Comparison of ENCODE assay signal across 16 mouse cellular contexts in genomic region chr19:44808734-44809133, GRCm38 (mm10). TPM values are rescaled to one million over a fixed set of nuclear protein-coding genes. Genes with fewer than 3 reads are reported as not detected.
DNase-seq lines count a peak whose midpoint lies in the region; ATAC-seq lines count a peak whose summit lies in the region.
"Had no signal": no experiment of that assay in that cellular context is flagged by ENCODE, and none has a peak within 500 bp of the region (broad histone marks: within the 10 kb centered on the region; RNA-seq: fewer than 3 reads in every experiment).

No protein-coding gene starts in this region.

- no peaks in the 10 kb centered on the region for H3K9me3 ChIP-seq in midbrain, embryonic 11.5 days (ENCODE audit: control insufficient read depth, low read length)
- H3K9me3 ChIP-seq in midbrain, embryonic 13.5 days = no peaks in the 10 kb centered on the region
- no peaks in the 10 kb centered on the region for H3K9me3 ChIP-seq in hindbrain, embryonic 12.5 days (replicated peaks)

- H3K27me3 ChIP-seq in midbrain, embryonic 11.5 days (ENCODE audit: control insufficient read depth, insufficient read depth, low read length) = no peaks in the 10 kb centered on the region
- H3K27me3 ChIP-seq in midbrain, embryonic 13.5 days = peaks cover 14% of the 10 kb centered on the region
- H3K27me3 ChIP-seq in hindbrain, embryonic 12.5 days = peaks cover 4% of the 10 kb centered on the region

- WGBS in midbrain, embryonic 11.5 days = 4% methylated on average over 8 of the region's 8 CpGs
- 4% methylated on average over 8 of the region's 8 CpGs for whole genome bisulfite sequencing in midbrain, embryonic 13.5 days
- WGBS in hindbrain, embryonic 12.5 days = 2% methylated on average over 8 of the region's 8 CpGs

- H3K27ac ChIP-seq in midbrain, embryonic 11.5 days (ENCODE audit: low read depth, low read length) = no peak overlapping the region
- no peak overlapping the region for H3K27ac ChIP-seq in midbrain, embryonic 13.5 days
- H3K27ac ChIP-seq in hindbrain, embryonic 12.5 days = peak overlapping the region; percentile 41; the same call in 1 of the 2 replicates

- no peak overlapping the region for H3K4me3 ChIP-seq in midbrain, embryonic 11.5 days (ENCODE audit: low read depth, low read length)
- H3K4me3 ChIP-seq in midbrain, embryonic 13.5 days (replicated peaks) = no peak overlapping the region
- no peak overlapping the region for H3K4me3 ChIP-seq in hindbrain, embryonic 12.5 days

- H3K9ac ChIP-seq in midbrain, embryonic 11.5 days (ENCODE audit: low read length) = no peak overlapping the region
- H3K9ac ChIP-seq in midbrain, embryonic 13.5 days (replicated peaks) = no peak overlapping the region
- no peak overlapping the region for H3K9ac ChIP-seq in hindbrain, embryonic 12.5 days

- peaks cover 4% of the 10 kb centered on the region; the same call in 1 of the 2 replicates for H3K4me1 ChIP-seq in midbrain, embryonic 11.5 days (ENCODE audit: control insufficient read depth, insufficient read depth, low read length)
- peaks cover 8% of the 10 kb centered on the region for H3K4me1 ChIP-seq in midbrain, embryonic 13.5 days (replicated peaks)
- peaks cover 25% of the 10 kb centered on the region for H3K4me1 ChIP-seq in hindbrain, embryonic 12.5 days

- no peak overlapping the region for H3K4me2 ChIP-seq in midbrain, embryonic 11.5 days
- no peak overlapping the region for H3K4me2 ChIP-seq in midbrain, embryonic 13.5 days (replicated peaks)
- H3K4me2 ChIP-seq in hindbrain, embryonic 12.5 days (replicated peaks) = peak overlapping the region; percentile 22; the same call in 1 of the 2 replicates
- H3K4me2 ChIP-seq: heart, embryonic 11.5 days had no signal

- ATAC-seq in midbrain, embryonic 11.5 days (ENCODE audit: low FRiP score) = no peak
- ATAC-seq in midbrain, embryonic 13.5 days = no peak
- peak; percentile 50; the same call in 1 of the 2 replicates for ATAC-seq in hindbrain, embryonic 12.5 days (ENCODE audit: low FRiP score)

- peak; percentile 88 for DNase-seq in midbrain, embryonic 11.5 days (ENCODE audit: low spot score, missing footprints)
- peak; percentile 90 for DNase-seq in ZHBTc4 (ENCODE audit: low read depth, low spot score)
- no peak for DNase-seq in right cerebral cortex, postnatal 25 days
- no peak for DNase-seq in heart, postnatal 14 days
- no peak for DNase-seq in layer of hippocampus, postnatal 36 days
- DNase-seq: adrenal gland, postnatal 36 days; gastrocnemius, postnatal 36 days; heart, postnatal 36 days; kidney, adult 11 months; kidney, postnatal 36 days; liver; lung, adult 18-20 months; lung, postnatal 4 days had no signal

- no peaks in the 10 kb centered on the region for H3K36me3 ChIP-seq in midbrain, embryonic 11.5 days (ENCODE audit: control insufficient read depth, insufficient read depth, low read length)
- no peaks in the 10 kb centered on the region for H3K36me3 ChIP-seq in midbrain, embryonic 13.5 days
- H3K36me3 ChIP-seq in hindbrain, embryonic 12.5 days = no peaks in the 10 kb centered on the region

- intact Hi-C loops in heart, postnatal 14 days (cut with DNase I) = no loop called here

RNA-seq across cellular contexts. Expression of gene Pax2, which starts 52.9 kb away (rescaled TPM):
- 0.34 and 0.57 TPM in 2 replicates for polyA plus RNA-seq in midbrain, embryonic 11.5 days (2014; fragmentation: Nextera tagmentation; extraction: Ambion mirVana)
- 0.63 and 1.0 TPM in 2 replicates for polyA plus RNA-seq in midbrain, embryonic 13.5 days (2015; fragmentation: Nextera tagmentation; extraction: Ambion mirVana)
- 15.1 and 18.6 TPM in 2 replicates for polyA plus RNA-seq in hindbrain, embryonic 12.5 days (2016; fragmentation: Nextera tagmentation; extraction: Ambion mirVana)
- total RNA-seq in heart, postnatal 14 days (2021) = not detected
- under 1 TPM; 0.32 to 0.35 TPM for total RNA-seq in layer of hippocampus, postnatal 36 days (2021)
- total RNA-seq: adrenal gland, postnatal 36 days; gastrocnemius, postnatal 36 days; heart, postnatal 36 days had no signal
- polyA plus RNA-seq: heart, embryonic 11.5 days had no signal

Comparison
In these comparisons a context has a peak if more than half of its experiments do, and no peak if none do; other contexts are left out.
1. DNase-seq: peak in midbrain, embryonic 11.5 days (single experiment) and ZHBTc4 (single experiment); none in right cerebral cortex, postnatal 25 days (single experiment), heart, postnatal 14 days (0 of 2) and layer of hippocampus, postnatal 36 days (0 of 2).